Mouse (Mus musculus) ovary, postnatal 10 days (tissue): Measurements from ENCODE around the gene Tomm7.
"Not testable (repeated sequence)": the region's sequence is repeated elsewhere in the genome, so short reads cannot be mapped to it uniquely, and the experiment has no call there.

Source experiments
- DNase-seq: peaks from one replicate; pipeline ENCODE4 v3.0.0; 2022; ENCODE audit warnings: low spot score

Gene Tomm7

DNA sequence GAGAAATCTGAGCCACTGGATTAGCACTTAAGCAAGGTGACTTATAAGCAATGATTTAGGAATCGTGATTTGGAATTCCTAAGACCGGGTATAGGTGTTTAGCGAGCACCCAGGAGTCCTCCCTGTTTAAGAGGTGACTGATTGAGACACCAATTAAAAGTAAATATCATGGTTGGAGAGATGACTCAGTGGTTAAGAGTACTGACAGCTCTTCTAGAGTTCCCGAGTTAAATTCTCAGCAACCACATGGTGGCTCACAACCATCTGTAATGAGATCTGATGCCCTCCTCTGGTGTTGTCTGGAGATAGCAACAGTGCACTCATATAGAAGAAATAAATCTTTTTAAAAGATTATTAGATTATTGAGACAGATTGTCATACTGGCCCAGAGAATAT lies 7.2 kb upstream of the Tomm7 start:
- not testable (repeated sequence) for DNase-seq

DNA sequence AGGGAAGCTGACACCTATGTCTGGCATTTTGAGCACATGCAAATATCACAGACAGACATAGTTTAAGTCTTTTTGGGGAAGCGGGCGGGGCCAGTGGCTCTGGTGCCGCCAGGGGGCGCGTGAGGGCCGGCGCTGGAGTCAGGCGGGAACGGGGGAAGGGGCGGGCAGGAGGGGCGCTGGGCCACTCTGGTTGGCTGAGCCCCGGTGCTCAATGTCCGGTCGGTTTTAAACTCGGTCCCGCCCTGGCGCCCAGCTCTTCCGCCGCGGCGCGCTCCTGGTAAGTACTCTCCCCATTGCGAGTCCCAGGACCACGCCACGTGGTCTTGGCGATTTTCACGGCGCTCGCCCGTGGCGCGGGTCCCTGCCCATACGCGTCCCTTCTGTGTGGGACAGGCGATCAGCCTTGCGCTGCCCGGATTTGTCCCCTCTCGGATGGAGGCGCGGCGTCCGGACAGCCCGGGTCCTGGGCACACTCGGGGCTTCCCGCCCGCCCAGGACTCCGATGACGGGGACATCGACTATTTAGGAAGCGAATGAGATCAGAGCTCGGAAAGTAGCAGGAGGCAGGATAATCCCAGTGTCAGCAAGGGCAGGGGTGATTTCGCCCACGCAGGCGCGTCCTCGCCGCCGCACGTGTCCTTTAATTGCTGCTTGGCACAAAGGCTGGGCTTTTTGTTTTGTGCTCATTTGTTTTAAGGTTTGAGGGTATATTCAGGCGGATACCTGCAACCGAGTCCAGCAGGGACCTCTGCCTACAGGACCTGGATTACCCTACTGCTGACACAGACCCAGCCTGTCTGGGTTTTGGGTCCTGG lies 6.6 kb upstream of the Tomm7 start:
- peak; percentile 89 for DNase-seq

DNA sequence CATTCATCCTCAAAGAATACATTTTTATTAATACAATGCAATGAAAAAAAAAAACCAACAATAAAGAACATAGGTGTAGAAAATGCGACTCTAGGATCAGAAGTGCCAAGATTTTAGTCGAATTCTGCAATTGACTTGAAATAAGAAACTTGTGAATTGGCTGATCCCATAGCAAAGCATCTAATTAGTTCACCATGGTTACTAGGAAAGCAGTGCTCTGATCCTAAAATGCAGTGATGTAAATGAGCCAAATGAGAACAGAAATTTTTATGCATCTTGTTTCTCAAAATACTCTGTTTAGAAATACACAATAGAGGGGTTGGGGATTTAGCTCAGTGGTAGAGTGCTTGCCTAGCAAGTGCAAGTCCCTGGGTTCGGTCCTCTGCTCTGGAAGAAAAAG lies 1.2 kb upstream of the Tomm7 start:
- no peak for DNase-seq

DNA sequence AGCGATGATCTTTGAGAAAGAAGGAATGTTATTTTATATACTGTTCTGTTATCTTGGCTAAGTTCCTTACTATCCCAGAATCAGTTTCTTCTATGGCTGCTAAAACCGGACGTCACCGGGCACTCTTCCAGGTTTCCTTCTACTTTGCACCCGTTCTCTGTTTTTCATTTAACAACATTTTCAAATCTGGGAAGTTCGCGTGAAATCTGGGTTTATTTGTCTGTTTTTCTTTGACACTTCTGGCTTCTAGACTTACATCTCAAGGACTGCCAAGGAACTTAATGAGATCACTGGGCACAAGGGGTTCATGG lies 525 bp upstream of the Tomm7 start:
- DNase-seq: no peak

DNA sequence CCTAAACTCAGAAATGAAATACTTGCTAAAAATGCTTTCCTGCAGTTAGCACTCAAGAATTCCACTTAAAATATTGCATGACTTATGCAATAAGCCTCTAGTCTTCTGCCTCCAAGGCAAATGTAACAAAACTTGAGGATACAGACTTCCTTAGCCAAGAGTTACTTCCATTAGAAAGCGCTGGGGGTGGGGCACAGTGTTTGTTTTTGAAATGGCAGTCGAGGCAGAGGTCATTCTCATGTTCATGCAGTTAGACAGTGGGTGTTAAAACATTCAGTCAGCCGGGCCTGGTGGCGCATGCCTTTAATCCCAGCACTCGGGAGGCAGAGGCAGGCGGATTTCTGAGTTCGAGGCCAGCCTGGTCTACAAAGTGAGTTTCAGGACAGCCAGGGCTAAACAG lies 5.8 kb downstream of the Tomm7 start:
- DNase-seq: no peak

DNA sequence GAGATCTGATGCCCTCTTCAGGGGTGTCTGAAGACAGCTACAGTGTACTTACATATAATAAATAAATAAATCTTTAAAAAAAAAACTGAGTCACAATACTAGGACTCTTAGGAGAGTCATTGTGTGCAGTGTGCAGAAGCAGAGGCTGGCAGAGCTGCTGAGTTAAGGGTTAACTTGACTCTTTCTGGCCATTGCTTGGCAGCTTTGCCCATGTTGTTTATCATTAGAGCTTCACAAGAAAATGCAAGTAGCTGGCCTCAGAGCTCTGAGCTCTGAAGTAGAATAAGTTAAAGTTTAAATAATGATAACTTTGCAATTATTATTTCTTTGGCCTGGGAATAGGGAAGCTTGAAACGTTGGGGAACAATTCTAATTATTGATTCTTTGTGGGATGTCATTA lies 8.3 kb downstream of the Tomm7 start:
- not testable (repeated sequence) for DNase-seq

DNA sequence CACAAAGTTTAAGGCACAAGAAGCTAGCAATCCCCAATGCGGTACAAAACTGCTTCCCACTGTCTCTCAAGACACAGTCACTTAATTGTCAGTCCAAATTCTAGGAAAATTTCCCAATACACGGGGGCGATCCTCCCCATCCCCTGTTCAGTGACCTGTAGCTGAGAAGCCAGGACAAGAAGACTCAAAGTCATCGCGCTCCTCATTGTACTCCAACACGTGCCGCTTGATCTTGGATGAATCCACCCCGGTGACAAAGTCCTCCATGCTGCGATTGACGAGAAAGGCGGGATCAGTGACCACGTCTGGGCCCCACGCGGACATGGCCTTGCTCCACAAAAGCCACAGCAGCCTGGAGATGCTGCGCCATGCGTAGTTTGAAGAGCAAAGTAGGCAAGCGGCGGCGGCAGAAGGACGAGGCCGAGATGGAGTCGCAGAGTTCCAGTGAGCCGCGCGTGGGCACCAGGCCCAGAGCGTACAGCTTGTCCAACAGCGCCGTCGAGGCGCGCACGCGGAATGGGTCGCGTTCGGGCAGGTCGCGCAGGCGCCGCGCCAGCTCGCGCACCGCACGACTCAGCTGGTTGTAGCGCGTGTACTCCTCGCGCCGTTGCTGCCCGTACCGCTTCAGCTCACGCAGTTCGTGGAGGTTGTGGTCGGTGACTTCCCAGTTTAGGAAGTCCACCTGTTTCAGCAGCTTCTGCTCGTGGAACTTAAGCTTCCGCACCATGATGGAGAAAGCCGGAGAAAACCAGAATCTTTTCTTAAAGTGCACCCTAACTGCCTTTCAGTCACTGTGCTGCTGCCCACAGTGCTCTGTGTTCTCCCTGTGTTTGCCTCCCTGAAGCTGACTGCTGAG lies 12.8 kb downstream of the Tomm7 start:
- DNase-seq: no peak

DNA sequence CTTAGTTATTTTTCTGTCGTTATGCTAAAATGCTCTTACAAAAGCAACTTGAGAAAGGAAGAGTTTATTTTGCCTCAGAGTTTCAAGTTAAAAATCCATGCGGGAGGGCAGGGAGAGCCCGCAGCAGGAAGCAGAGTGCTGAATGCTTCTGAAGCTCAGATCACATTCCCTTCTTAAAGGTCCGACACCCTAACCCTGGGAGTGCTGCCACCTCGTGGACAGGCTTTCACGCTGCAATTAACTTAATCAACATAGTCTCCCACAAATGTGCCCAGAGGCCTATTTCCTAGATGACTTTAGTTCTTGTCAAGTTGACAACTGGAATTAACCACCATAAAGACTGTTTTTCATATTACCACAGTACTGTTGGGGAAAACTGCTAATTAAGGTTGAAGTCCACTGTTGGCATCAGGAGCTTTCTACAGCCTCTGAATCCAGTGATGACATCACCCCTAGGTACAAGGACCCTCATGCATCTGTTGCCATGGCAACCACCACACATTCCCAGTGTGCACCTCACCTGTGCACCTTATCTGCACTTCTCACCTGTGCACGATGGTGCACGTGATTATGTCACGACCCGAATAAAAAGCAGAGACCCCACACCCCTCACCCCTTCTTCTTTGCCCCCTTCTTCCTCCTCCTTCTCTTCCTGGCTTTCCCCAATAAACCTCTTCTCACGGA lies 17.5 kb downstream of the Tomm7 start:
- no peak for DNase-seq

DNA sequence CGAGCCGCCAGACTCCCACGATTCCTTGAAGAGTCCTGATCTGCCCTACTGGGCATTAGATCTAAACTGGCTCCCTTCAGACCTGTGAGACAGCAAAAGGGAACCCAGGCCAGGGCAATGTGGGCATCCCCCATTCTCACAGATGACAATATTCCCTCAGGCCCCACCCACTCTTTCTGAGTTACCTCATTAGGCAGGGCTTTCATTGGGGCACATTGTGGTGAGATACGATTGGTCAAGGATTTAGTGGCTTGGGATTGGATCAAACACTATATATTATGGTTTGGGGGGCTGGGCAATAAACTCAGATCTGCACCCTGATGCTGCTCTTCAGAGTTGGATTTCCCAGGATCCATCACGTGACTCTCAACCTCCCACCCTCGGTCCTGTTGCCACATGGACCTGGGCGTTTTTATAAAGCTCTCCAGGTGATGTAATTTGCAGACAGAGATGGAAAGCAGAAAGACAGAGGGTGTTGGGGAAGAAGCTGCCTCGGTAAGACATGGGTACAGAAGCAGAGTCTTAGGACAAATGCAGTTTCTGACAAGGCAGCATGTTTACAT lies 19.7 kb downstream of the Tomm7 start:
- DNase-seq: no peak

DNA sequence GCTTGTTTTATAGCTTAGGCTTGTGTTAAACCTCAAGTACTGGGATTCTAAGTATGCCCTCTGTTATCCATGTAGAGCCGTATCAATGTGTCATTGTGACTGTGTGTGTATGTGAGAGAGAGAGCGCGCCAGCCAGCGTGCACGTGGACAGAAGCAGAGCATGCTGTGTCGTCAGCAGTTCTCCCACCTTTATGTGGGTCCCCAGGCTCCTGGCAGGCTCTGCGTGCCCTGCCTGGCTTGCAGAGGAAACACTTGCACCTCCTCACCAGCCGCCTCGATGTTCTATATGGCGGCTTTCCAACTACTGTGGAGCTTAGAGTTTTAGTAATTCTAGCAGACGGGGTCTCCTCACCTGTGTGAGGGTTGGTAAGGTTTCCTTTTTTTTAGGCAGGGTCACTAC lies 21.7 kb downstream of the Tomm7 start:
- no peak for DNase-seq

DNA sequence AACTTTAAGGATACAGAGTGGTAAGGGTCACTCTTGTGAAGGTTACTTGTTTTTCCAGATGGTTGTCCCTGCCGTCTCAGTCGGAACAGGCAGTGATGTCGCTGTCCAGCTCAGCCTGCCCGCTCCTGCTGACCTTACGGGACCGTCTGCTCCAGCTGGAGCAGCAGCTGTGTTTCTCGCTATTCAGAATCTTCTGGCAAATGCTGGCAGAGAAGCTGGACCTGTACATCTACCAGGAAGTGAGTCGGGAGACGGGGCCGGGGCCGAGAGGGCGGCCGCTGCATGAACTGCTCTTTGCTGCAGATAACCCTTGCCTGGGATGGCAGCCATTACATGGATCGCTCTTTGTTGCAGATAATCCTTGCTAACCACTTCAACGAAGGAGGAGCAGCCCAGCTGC lies 27.3 kb downstream of the Tomm7 start:
- DNase-seq: no peak

DNA sequence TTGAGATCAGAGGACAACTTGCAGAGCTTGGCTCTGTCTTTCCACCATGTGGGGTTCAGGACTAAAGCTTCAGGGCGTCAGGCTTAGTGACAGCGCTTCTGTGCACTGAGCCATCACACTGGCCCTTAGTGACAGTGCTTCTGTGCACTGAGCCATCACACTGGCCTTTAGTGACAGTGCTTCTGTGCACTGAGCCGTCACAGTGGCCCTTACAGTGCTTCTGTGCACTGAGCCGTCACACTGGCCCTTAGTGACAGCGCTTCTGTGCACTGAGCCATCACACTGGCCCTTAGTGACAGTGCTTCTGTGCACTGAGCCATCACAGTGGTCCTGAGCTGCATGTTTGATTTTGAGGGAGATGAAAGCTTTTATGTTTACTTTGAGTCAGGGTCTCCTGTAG lies 29.1 kb downstream of the Tomm7 start:
- no peak for DNase-seq

DNA sequence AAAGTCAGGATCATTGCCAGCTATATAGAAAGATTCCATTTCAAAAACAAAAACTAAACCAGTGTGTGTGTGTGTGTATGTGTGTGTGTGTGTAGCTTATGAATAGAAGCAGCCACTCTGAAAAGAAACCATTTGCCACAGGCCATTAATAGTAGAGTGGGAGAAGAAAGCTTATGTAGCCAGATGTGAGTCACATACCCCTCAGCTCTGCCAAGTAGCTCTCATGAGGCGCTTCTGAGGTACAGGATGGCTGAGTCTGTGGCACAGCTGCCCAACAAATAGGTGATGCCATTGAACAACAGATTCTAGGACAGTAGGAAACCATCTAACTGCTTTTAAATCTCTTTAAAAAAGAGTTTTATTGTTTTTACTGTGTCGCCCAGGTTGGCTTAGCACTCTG lies 51.2 kb downstream of the Tomm7 start:
- DNase-seq: no peak

DNA sequence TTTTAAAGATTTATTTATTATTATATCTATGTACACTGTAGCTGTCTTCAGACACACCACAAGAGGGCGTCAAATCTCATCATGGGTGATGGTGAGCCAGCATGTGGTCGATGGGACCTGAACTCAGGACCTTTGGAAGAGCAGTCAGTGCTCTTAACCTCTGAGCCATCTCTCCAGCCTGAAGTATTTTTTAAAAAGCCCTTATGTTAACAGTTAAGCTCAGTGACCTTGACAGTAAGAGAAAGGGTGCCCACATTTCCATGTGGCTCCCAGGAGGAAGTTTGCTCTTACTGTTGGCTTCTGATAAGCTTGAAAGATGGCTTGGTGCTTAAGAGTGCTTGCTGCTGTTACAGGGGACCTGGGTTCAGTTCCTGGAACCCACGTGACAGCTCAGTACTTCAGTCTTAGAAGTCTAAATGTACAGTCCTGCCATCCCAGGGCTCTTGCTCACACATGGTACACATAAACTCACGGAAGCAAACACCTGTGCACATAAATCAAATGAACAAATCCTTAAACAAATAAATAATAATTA lies 54.8 kb downstream of the Tomm7 start:
- no peak for DNase-seq
